Mouse (Mus musculus) spleen, postnatal 10 days (tissue): ENCODE data around the gene Dlg5.
A peak's percentile ranks its signal among the peaks of the same experiment; 100 is the strongest.

Experiments
- DNase-seq, 2 experiments: peaks; one replicate each; pipeline ENCODE4 v3.0.0; 2021 to 2022; ENCODE audit warnings: low spot score in 2 of 2

The Dlg5 gene

GRCm38 (mm10) chr14:24190131-24190530, 55.6 kb downstream of the Dlg5 start:
- no peak for DNase-seq

- DNase-seq, result no peak
Observed at GRCm38 (mm10) chr14:24189598-24189997, 56.1 kb downstream of the Dlg5 start.

GRCm38 (mm10) chr14:24185514-24185913, 60.2 kb downstream of the Dlg5 start:
- DNase-seq, result no peak

- DNase-seq, result no peak
Observed at GRCm38 (mm10) chr14:24182955-24183354, 62.8 kb downstream of the Dlg5 start.

GRCm38 (mm10) chr14:24181811-24182506, 63.8 kb downstream of the Dlg5 start:
- peak; percentile 27 to 60 for DNase-seq

GRCm38 (mm10) chr14:24179466-24179991, 66.2 kb downstream of the Dlg5 start:
- no peak for DNase-seq

- DNase-seq, result no peak
Observed at GRCm38 (mm10) chr14:24176609-24177008, 69.1 kb downstream of the Dlg5 start.

- DNase-seq, result no peak
Observed at GRCm38 (mm10) chr14:24173326-24173725, 72.4 kb downstream of the Dlg5 start.

GRCm38 (mm10) chr14:24171639-24172311, 73.9 kb downstream of the Dlg5 start:
- DNase-seq, result no peak

- DNase-seq, result no peak
Observed at GRCm38 (mm10) chr14:24166046-24166445, 79.7 kb downstream of the Dlg5 start.

GRCm38 (mm10) chr14:24164721-24165367, 80.9 kb downstream of the Dlg5 start:
- DNase-seq, result no peak

- no peak for DNase-seq
Observed at GRCm38 (mm10) chr14:24162856-24163255, 82.9 kb downstream of the Dlg5 start.

- DNase-seq, result peak in 1 of 2 experiments; percentile 62
Observed at GRCm38 (mm10) chr14:24148892-24149291, 96.8 kb downstream of the Dlg5 start.

GRCm38 (mm10) chr14:24144821-24145220, 100.9 kb downstream of the Dlg5 start:
- no peak for DNase-seq

- no peak for DNase-seq
Observed at GRCm38 (mm10) chr14:24144421-24144820, 101.3 kb downstream of the Dlg5 start.

- peak in 1 of 2 experiments; percentile 41 for DNase-seq
Observed at GRCm38 (mm10) chr14:24142926-24143430, 102.7 kb downstream of the Dlg5 start.

GRCm38 (mm10) chr14:24141727-24142126, 104.0 kb downstream of the Dlg5 start:
- no peak for DNase-seq

- peak; percentile 48 to 83 for DNase-seq
Observed at GRCm38 (mm10) chr14:24140297-24140812, 105.4 kb downstream of the Dlg5 start.

- no peak for DNase-seq
Observed at GRCm38 (mm10) chr14:24136908-24137307, 108.8 kb downstream of the Dlg5 start.

- no peak for DNase-seq
Observed at GRCm38 (mm10) chr14:24134623-24135290, 111.0 kb downstream of the Dlg5 start.

- no peak for DNase-seq
Observed at GRCm38 (mm10) chr14:24133801-24134200, 111.9 kb downstream of the Dlg5 start.
